Mouse (Mus musculus): ENCODE results near the gene Dand5. TPM values are rescaled to one million over a fixed set of nuclear protein-coding genes. Genes with fewer than 3 reads are reported as not detected.
"Not testable (repeated sequence)": the region's sequence is repeated elsewhere in the genome, so short reads cannot be mapped to it uniquely, and the experiment has no call there.

The Dand5 gene
- polyA plus RNA-seq, 1 experiment, result 1.8 TPM

- H3K4me3 ChIP-seq (ENCODE audit: extremely low read depth, insufficient read depth, insufficient read length), result peak overlapping the region; percentile 87
- DNase-seq (ENCODE audit: low read depth in 1 of 2, low spot score in 2 of 2), result no peak
- no peaks in the 10 kb centered on the region for H3K27me3 ChIP-seq (ENCODE audit: control insufficient read depth, insufficient read depth, low read length)
- H3K36me3 ChIP-seq (ENCODE audit: control insufficient read depth, insufficient read depth, low read length), result peaks cover 35% of the 10 kb centered on the region
- 37% methylated on average over 10 of the region's 10 CpGs for whole genome bisulfite sequencing
- H3K4me1 ChIP-seq (ENCODE audit: control insufficient read depth, insufficient read depth, insufficient read length), result no peaks in the 10 kb centered on the region; the same call in 1 of the 2 replicates
- H3K27ac ChIP-seq (ENCODE audit: insufficient read depth, low read length), result no peak overlapping the region
- no peak for TF ChIP-seq POLR2A (IDR thresholded peaks at IDR 0.05; ENCODE audit: low read depth, low read length)
- TF ChIP-seq CTCF (IDR thresholded peaks at IDR 0.05; ENCODE audit: extremely low read depth, insufficient read depth, insufficient read length, insufficient replicate concordance), result no peak
Observed at GRCm38 (mm10) chr8:84832759-84833742, 10.4 kb upstream of the Dand5 start.

- peak; percentile 53 to 84 for DNase-seq (ENCODE audit: low read depth in 1 of 2, low spot score in 2 of 2)
Observed at GRCm38 (mm10) chr8:84832034-84832717, 9.6 kb upstream of the Dand5 start.

GRCm38 (mm10) chr8:84831490-84831889 is 8.9 kb upstream of the Dand5 start, which contains the start of gene Gadd45gip1:
Gene Gadd45gip1, plus strand, starts transcription at chr8:84831522.
- no peaks in the 10 kb centered on the region; the same call in 1 of the 2 replicates for H3K4me1 ChIP-seq (ENCODE audit: control insufficient read depth, insufficient read depth, insufficient read length)

More at GRCm38 (mm10) chr8:84832034-84832717, 9.6 kb upstream of the Dand5 start:
- peak overlapping the region; percentile 87 for H3K4me3 ChIP-seq (ENCODE audit: extremely low read depth, insufficient read depth, insufficient read length)
- peaks cover 26% of the 10 kb centered on the region for H3K36me3 ChIP-seq (ENCODE audit: control insufficient read depth, insufficient read depth, low read length)
- WGBS, result under 1% methylated on average over 59 of the region's 59 CpGs
- no peaks in the 10 kb centered on the region for H3K27me3 ChIP-seq (ENCODE audit: control insufficient read depth, insufficient read depth, low read length)
- TF ChIP-seq CTCF (IDR thresholded peaks at IDR 0.05; ENCODE audit: extremely low read depth, insufficient read depth, insufficient read length, insufficient replicate concordance), result no peak
- TF ChIP-seq POLR2A (IDR thresholded peaks at IDR 0.05; ENCODE audit: low read depth, low read length), result peak; percentile 94
- H3K27ac ChIP-seq (ENCODE audit: insufficient read depth, low read length), result peak overlapping the region; percentile 81
- no peaks in the 10 kb centered on the region; the same call in 1 of the 2 replicates for H3K4me1 ChIP-seq (ENCODE audit: control insufficient read depth, insufficient read depth, insufficient read length)

GRCm38 (mm10) chr8:84826518-84826917 is 3.9 kb upstream of the Dand5 start:
- not testable (repeated sequence) for DNase-seq (ENCODE audit: low read depth in 1 of 2, low spot score in 2 of 2)
- WGBS, result 81% methylated on average over 2 of the region's 2 CpGs
- H3K27ac ChIP-seq (ENCODE audit: insufficient read depth, low read length), result peak overlapping the region; percentile 77; the same call in 1 of the 2 replicates

More at GRCm38 (mm10) chr8:84831490-84831889, 8.9 kb upstream of the Dand5 start, which contains the start of gene Gadd45gip1:
- Histone ChIP-seq H3K36me3 (ENCODE audit: control insufficient read depth, insufficient read depth, low read length) (peaks cover 20% of the 10 kb centered on the region), H3K27me3 (ENCODE audit: control insufficient read depth, insufficient read depth, low read length) (no peaks in the 10 kb centered on the region), H3K4me3 (ENCODE audit: extremely low read depth, insufficient read depth, insufficient read length) (peak within 1 kb of the TSS; percentile 87), H3K27ac (ENCODE audit: insufficient read depth, low read length) (peak within 1 kb of the TSS; percentile 81)
- WGBS, result 15% methylated on average over 11 of the region's 11 CpGs
- TF ChIP-seq CTCF (IDR thresholded peaks at IDR 0.05; ENCODE audit: extremely low read depth, insufficient read depth, insufficient read length, insufficient replicate concordance) (peak; percentile 12; the same call in 1 of the 2 replicates), POLR2A (IDR thresholded peaks at IDR 0.05; ENCODE audit: low read depth, low read length) (no peak)
- DNase-seq (ENCODE audit: low read depth in 1 of 2, low spot score in 2 of 2), result peak; percentile 54 to 63

GRCm38 (mm10) chr8:84825636-84826035 is 3.0 kb upstream of the Dand5 start:
- DNase-seq (ENCODE audit: low read depth in 1 of 2, low spot score in 2 of 2), result peak in 1 of 2 experiments; percentile 64
- H3K36me3 ChIP-seq (ENCODE audit: control insufficient read depth, insufficient read depth, low read length), result no peaks in the 10 kb centered on the region
- 15% methylated on average over 4 of the region's 4 CpGs for WGBS
- H3K4me3 ChIP-seq (ENCODE audit: extremely low read depth, insufficient read depth, insufficient read length), result no peak overlapping the region
- H3K27me3 ChIP-seq (ENCODE audit: control insufficient read depth, insufficient read depth, low read length), result no peaks in the 10 kb centered on the region
- H3K27ac ChIP-seq (ENCODE audit: insufficient read depth, low read length), result peak overlapping the region; percentile 77
- H3K4me1 ChIP-seq (ENCODE audit: control insufficient read depth, insufficient read depth, insufficient read length), result peaks cover 10% of the 10 kb centered on the region; the same call in 1 of the 2 replicates
- TF ChIP-seq CTCF (IDR thresholded peaks at IDR 0.05; ENCODE audit: extremely low read depth, insufficient read depth, insufficient read length, insufficient replicate concordance) (no peak), POLR2A (IDR thresholded peaks at IDR 0.05; ENCODE audit: low read depth, low read length) (no peak)

More at GRCm38 (mm10) chr8:84826518-84826917, 3.9 kb upstream of the Dand5 start:
- H3K4me3 ChIP-seq (ENCODE audit: extremely low read depth, insufficient read depth, insufficient read length); H3K4me1 ChIP-seq (ENCODE audit: control insufficient read depth, insufficient read depth, insufficient read length); H3K27me3 ChIP-seq (ENCODE audit: control insufficient read depth, insufficient read depth, low read length); H3K36me3 ChIP-seq (ENCODE audit: control insufficient read depth, insufficient read depth, low read length): not testable (repeated sequence)

- whole genome bisulfite sequencing, result 2% methylated on average over 18 of the region's 18 CpGs
- H3K4me3 ChIP-seq (ENCODE audit: extremely low read depth, insufficient read depth, insufficient read length), result no peak overlapping the region
- DNase-seq (ENCODE audit: low read depth in 1 of 2, low spot score in 2 of 2), result peak in 1 of 2 experiments; percentile 60
Observed at GRCm38 (mm10) chr8:84823653-84824052, 1.0 kb upstream of the Dand5 start.

More at GRCm38 (mm10) chr8:84823653-84824052, 1.0 kb upstream of the Dand5 start:
- Histone ChIP-seq H3K36me3 (ENCODE audit: control insufficient read depth, insufficient read depth, low read length) (no peaks in the 10 kb centered on the region), H3K27me3 (ENCODE audit: control insufficient read depth, insufficient read depth, low read length) (no peaks in the 10 kb centered on the region), H3K4me1 (ENCODE audit: control insufficient read depth, insufficient read depth, insufficient read length) (peaks cover 10% of the 10 kb centered on the region; the same call in 1 of the 2 replicates), H3K27ac (ENCODE audit: insufficient read depth, low read length) (no peak overlapping the region)
- peak; percentile 80 for TF ChIP-seq CTCF (IDR thresholded peaks at IDR 0.05; ENCODE audit: extremely low read depth, insufficient read depth, insufficient read length, insufficient replicate concordance)
- no peak for TF ChIP-seq POLR2A (IDR thresholded peaks at IDR 0.05; ENCODE audit: low read depth, low read length)

Data from spleen, adult 2 months (tissue).